ENCODE assay signal across 26 mouse cellular contexts in the genomic region with DNA sequence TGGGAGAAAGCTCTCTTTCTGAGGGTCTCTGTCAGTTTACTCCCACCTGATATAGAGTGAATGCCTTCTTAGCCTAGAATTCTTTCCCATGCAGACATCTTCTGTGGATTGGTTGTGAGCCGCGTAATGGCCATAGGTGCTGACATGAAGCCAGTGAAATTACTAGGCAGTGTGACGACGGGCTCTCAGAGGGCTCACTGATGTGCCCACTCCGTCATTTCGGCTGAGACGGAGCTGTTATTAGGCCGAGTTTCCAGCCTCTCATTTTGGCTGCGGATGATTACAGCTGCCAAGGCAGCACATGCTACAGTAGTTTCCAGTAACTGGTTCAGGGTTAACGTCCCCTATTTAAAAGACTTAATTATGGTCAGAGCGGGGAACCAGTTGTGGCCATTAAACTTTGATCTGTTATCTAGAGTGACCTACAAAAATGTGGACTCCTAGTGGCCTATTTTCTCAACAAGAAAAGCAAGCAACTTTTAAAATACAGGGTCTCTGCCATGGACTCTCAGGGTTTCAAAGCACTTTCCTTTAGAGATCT.
DNase-seq lines count a peak whose midpoint lies in the region; ATAC-seq and TF ChIP-seq lines count a peak whose summit lies in the region.
"Had no signal": no experiment of that assay in that cellular context is flagged by ENCODE, and none has a peak within 500 bp of the region (broad histone marks: within the 10 kb centered on the region; RNA-seq: fewer than 3 reads in every experiment).

No protein-coding gene starts in this region.

- no peak for TF ChIP-seq CTCF in kidney, adult 2 months (conservative IDR thresholded peaks at IDR 0.05; ENCODE audit: insufficient read depth, insufficient read length, low read depth, low read length)
- no peak for TF ChIP-seq CTCF in brain, embryonic 14.5 days (IDR thresholded peaks at IDR 0.05; ENCODE audit: borderline replicate concordance, extremely low read depth, insufficient read depth, insufficient read length)

- TF ChIP-seq POLR2A in kidney, adult 2 months (IDR thresholded peaks at IDR 0.05; ENCODE audit: low read depth, low read length) = no peak
- no peak for TF ChIP-seq POLR2A in brain, embryonic 14.5 days (IDR thresholded peaks at IDR 0.05; ENCODE audit: borderline replicate concordance, extremely low read depth, insufficient read depth, insufficient read length, poor library complexity, severe bottlenecking)

- no peaks in the 10 kb centered on the region for H3K27me3 ChIP-seq in forebrain, embryonic 12.5 days
- H3K27me3 ChIP-seq in forebrain, embryonic 11.5 days (ENCODE audit: control insufficient read depth, insufficient read depth, low read length) = no peaks in the 10 kb centered on the region
- H3K27me3 ChIP-seq in kidney, adult 2 months (replicated peaks; ENCODE audit: control insufficient read depth, insufficient read depth, low read length) = no peaks in the 10 kb centered on the region
- H3K27me3 ChIP-seq in kidney, embryonic 14.5 days (ENCODE audit: control insufficient read depth, insufficient read depth, low read length) = no peaks in the 10 kb centered on the region
- H3K27me3 ChIP-seq in limb, embryonic 15.5 days = no peaks in the 10 kb centered on the region
- H3K27me3 ChIP-seq in limb, embryonic 10.5 days (ENCODE audit: low read depth, poor library complexity, severe bottlenecking) = no peaks in the 10 kb centered on the region
- H3K27me3 ChIP-seq: embryonic facial prominence, embryonic 13.5 days; heart, embryonic 13.5 days had no signal

- no peak overlapping the region for H3K4me2 ChIP-seq in forebrain, embryonic 12.5 days
- no peak overlapping the region for H3K4me2 ChIP-seq in forebrain, embryonic 11.5 days (ENCODE audit: low read depth, low read length, severe bottlenecking)
- no peak overlapping the region for H3K4me2 ChIP-seq in kidney, embryonic 14.5 days (replicated peaks; ENCODE audit: low read depth, low read length)
- no peak overlapping the region for H3K4me2 ChIP-seq in limb, embryonic 15.5 days
- H3K4me2 ChIP-seq: embryonic facial prominence, embryonic 13.5 days; heart, embryonic 13.5 days; lung, embryonic 14.5 days had no signal

- H3K9me3 ChIP-seq in forebrain, embryonic 12.5 days = no peaks in the 10 kb centered on the region
- no peaks in the 10 kb centered on the region for H3K9me3 ChIP-seq in forebrain, embryonic 11.5 days (ENCODE audit: control insufficient read depth, low read length)
- no peaks in the 10 kb centered on the region for H3K9me3 ChIP-seq in kidney, embryonic 14.5 days (ENCODE audit: control insufficient read depth, low read length)
- H3K9me3 ChIP-seq in limb, embryonic 15.5 days = no peaks in the 10 kb centered on the region
- H3K9me3 ChIP-seq in limb, embryonic 10.5 days (replicated peaks) = no peaks in the 10 kb centered on the region
- H3K9me3 ChIP-seq: embryonic facial prominence, embryonic 13.5 days; G1E; heart, embryonic 13.5 days; midbrain, embryonic 10.5 days had no signal

- H3K4me3 ChIP-seq in forebrain, embryonic 12.5 days (replicated peaks) = no peak overlapping the region
- no peak overlapping the region for H3K4me3 ChIP-seq in forebrain, embryonic 11.5 days (ENCODE audit: low read depth, low read length)
- H3K4me3 ChIP-seq in kidney, adult 2 months (ENCODE audit: insufficient read depth, low read depth, low read length) = no peak overlapping the region
- no peak overlapping the region for H3K4me3 ChIP-seq in kidney, embryonic 14.5 days (ENCODE audit: low read length)
- no peak overlapping the region for H3K4me3 ChIP-seq in limb, embryonic 15.5 days
- H3K4me3 ChIP-seq in limb, embryonic 10.5 days = no peak overlapping the region
- H3K4me3 ChIP-seq: embryonic facial prominence, embryonic 13.5 days; heart, embryonic 13.5 days; midbrain, embryonic 10.5 days had no signal

- no peaks in the 10 kb centered on the region for H3K4me1 ChIP-seq in forebrain, embryonic 12.5 days
- no peaks in the 10 kb centered on the region for H3K4me1 ChIP-seq in forebrain, embryonic 11.5 days (replicated peaks; ENCODE audit: control insufficient read depth, insufficient read depth, low read length)
- peaks cover 10% of the 10 kb centered on the region; the same call in 1 of the 2 replicates for H3K4me1 ChIP-seq in kidney, adult 2 months (ENCODE audit: control insufficient read depth, insufficient read depth, low read length)
- 0 out of 2 replicates have a peak, but pooled peaks cover 3% of the 10 kb centered on the region for H3K4me1 ChIP-seq in kidney, embryonic 14.5 days (ENCODE audit: control insufficient read depth, insufficient read depth, low read length)
- peaks cover 15% of the 10 kb centered on the region; the same call in 1 of the 2 replicates for H3K4me1 ChIP-seq in limb, embryonic 15.5 days
- H3K4me1 ChIP-seq in limb, embryonic 10.5 days = 0 out of 2 replicates have a peak, but pooled peaks cover 4% of the 10 kb centered on the region
- H3K4me1 ChIP-seq: embryonic facial prominence, embryonic 13.5 days had no signal

- ATAC-seq in forebrain, embryonic 12.5 days (ENCODE audit: low FRiP score) = 0 out of 2 replicates have a peak, but pooled peaks have one; percentile 17
- ATAC-seq in forebrain, embryonic 11.5 days (replicated peaks; ENCODE audit: low FRiP score) = no peak
- ATAC-seq in kidney, embryonic 14.5 days (ENCODE audit: low FRiP score, low TSS enrichment) = no peak
- ATAC-seq in limb, embryonic 15.5 days (ENCODE audit: insufficient number of reproducible peaks, low FRiP score, low TSS enrichment, low read depth) = 0 out of 2 replicates have a peak, but pooled peaks have one; percentile 22
- ATAC-seq: intestine, embryonic 16.5 days had no signal

- H3K27ac ChIP-seq in forebrain, embryonic 12.5 days = no peak overlapping the region
- H3K27ac ChIP-seq in forebrain, embryonic 11.5 days (ENCODE audit: low read depth, low read length) = no peak overlapping the region
- no peak overlapping the region for H3K27ac ChIP-seq in kidney, adult 2 months (ENCODE audit: insufficient read depth, low read depth, low read length)
- H3K27ac ChIP-seq in kidney, embryonic 14.5 days (ENCODE audit: low read depth, low read length) = no peak overlapping the region
- H3K27ac ChIP-seq in limb, embryonic 15.5 days = no peak overlapping the region
- no peak overlapping the region for H3K27ac ChIP-seq in limb, embryonic 10.5 days
- H3K27ac ChIP-seq: embryonic facial prominence, embryonic 13.5 days; heart, embryonic 13.5 days; kidney, postnatal 0 days; liver, embryonic 14.5 days; midbrain, embryonic 10.5 days had no signal

- no peaks in the 10 kb centered on the region; the same call in 1 of the 2 replicates for H3K36me3 ChIP-seq in forebrain, embryonic 12.5 days (replicated peaks)
- no peaks in the 10 kb centered on the region for H3K36me3 ChIP-seq in forebrain, embryonic 11.5 days (ENCODE audit: control insufficient read depth, insufficient read depth, low read length)
- H3K36me3 ChIP-seq in kidney, adult 2 months (ENCODE audit: control insufficient read depth, insufficient read depth, low read length) = no peaks in the 10 kb centered on the region
- H3K36me3 ChIP-seq in kidney, embryonic 14.5 days (ENCODE audit: control insufficient read depth, insufficient read depth, low read length) = no peaks in the 10 kb centered on the region; the same call in 1 of the 2 replicates
- no peaks in the 10 kb centered on the region; the same call in 1 of the 2 replicates for H3K36me3 ChIP-seq in limb, embryonic 15.5 days
- no peaks in the 10 kb centered on the region for H3K36me3 ChIP-seq in limb, embryonic 10.5 days
- H3K36me3 ChIP-seq: G1E had no signal

- 79% methylated on average over 11 of the region's 11 CpGs for whole genome bisulfite sequencing in forebrain, embryonic 12.5 days
- WGBS in forebrain, embryonic 11.5 days = 76% methylated on average over 11 of the region's 11 CpGs
- 53% methylated on average over 11 of the region's 11 CpGs for WGBS in kidney, adult 2 months
- WGBS in kidney, embryonic 14.5 days = 66% methylated on average over 11 of the region's 11 CpGs
- WGBS in limb, embryonic 15.5 days = 35% methylated on average over 11 of the region's 11 CpGs
- 59% methylated on average over 11 of the region's 11 CpGs for WGBS in limb, embryonic 10.5 days

- DNase-seq in forebrain, embryonic 11.5 days (ENCODE audit: low spot score) = no peak
- peak; percentile 41 for DNase-seq in kidney, adult 2 months
- no peak for DNase-seq in limb, embryonic 10.5 days (ENCODE audit: low spot score)
- peak; percentile 44 for DNase-seq in brain, embryonic 14.5 days (ENCODE audit: low read depth)
- DNase-seq in lung, postnatal 4 days = no peak
- DNase-seq: adrenal gland, postnatal 10 days; cerebellum, adult 11 months; cerebellum, adult 9-10 months; cerebellum, postnatal 36 days; embryo, embryonic 11 days; gastrocnemius, postnatal 10 days; heart, postnatal 10 days; lung, embryonic 14.5 days; lung, postnatal 14 days; thymus, adult 2 months; thymus, postnatal 36 days had no signal

- H3K9ac ChIP-seq in forebrain, embryonic 12.5 days = no peak overlapping the region
- H3K9ac ChIP-seq in forebrain, embryonic 11.5 days (ENCODE audit: low read length) = no peak overlapping the region
- no peak overlapping the region for H3K9ac ChIP-seq in kidney, embryonic 14.5 days (ENCODE audit: low read depth, low read length)
- no peak overlapping the region for H3K9ac ChIP-seq in limb, embryonic 15.5 days
- H3K9ac ChIP-seq: embryonic facial prominence, embryonic 13.5 days; heart, embryonic 13.5 days; liver, embryonic 14.5 days; lung, embryonic 14.5 days had no signal

Comparison
In these comparisons a context has a peak if more than half of its experiments do, and no peak if none do; other contexts are left out.
1. ATAC-seq: peak in forebrain, embryonic 12.5 days (single experiment) and limb, embryonic 15.5 days (single experiment); none in forebrain, embryonic 11.5 days (single experiment) and kidney, embryonic 14.5 days (single experiment).
2. DNase-seq: peak in kidney, adult 2 months (single experiment) and brain, embryonic 14.5 days (single experiment); none in forebrain, embryonic 11.5 days (single experiment), limb, embryonic 10.5 days (single experiment) and lung, postnatal 4 days (0 of 2).